Mouse (Mus musculus) hindbrain, postnatal 0 days (tissue): Measurements from ENCODE around the gene Gm35315. TPM values are rescaled to one million over a fixed set of nuclear protein-coding genes. Genes with fewer than 3 reads are reported as not detected.

Source experiments
- ATAC-seq: fragments of 200-750 bp; cut with Nextera tagmentation; 2 replicates; pipeline ENCODE4 v1.8.0; 2017; ENCODE audit warnings: mild to moderate bottlenecking, moderate TSS enrichment, moderate library complexity
- DNase-seq: peaks from one replicate; pipeline ENCODE4 v3.0.0-alpha.2; 2015; ENCODE audit warnings: low spot score
- H3K27ac ChIP-seq: fragments of 300-500 bp; sonication (generic); 2 replicates; pipeline ENCODE4 v1.5.1; 2014; ENCODE audit warnings: mild to moderate bottlenecking
- H3K27me3 ChIP-seq: fragments of 300-500 bp; sonication (generic); 2 replicates; pipeline ENCODE4 v1.6.1; 2014; ENCODE audit warnings: low read length, mixed read lengths; ENCODE audit not compliant: insufficient read depth
- H3K36me3 ChIP-seq: fragments of 300-500 bp; sonication (generic); 2 replicates; pipeline ENCODE4 v1.6.1; 2014; ENCODE audit warnings: low read length, mixed read lengths; ENCODE audit not compliant: insufficient read depth
- H3K4me1 ChIP-seq: fragments of 300-500 bp; sonication (generic); 2 replicates; pipeline ENCODE4 v1.6.1; 2014; ENCODE audit warnings: antibody characterized with exemption, low read length, mixed read lengths; ENCODE audit not compliant: insufficient read depth
- H3K4me2 ChIP-seq: fragments of 300-500 bp; sonication (generic); 2 replicates; pipeline ENCODE4 v1.6.1; 2014; ENCODE audit warnings: low read depth, mild to moderate bottlenecking, low read length, moderate library complexity, mixed read lengths
- H3K4me3 ChIP-seq: fragments of 300-500 bp; sonication (generic); 2 replicates; pipeline ENCODE4 v1.5.1; 2014; ENCODE audit warnings: low read length
- H3K9ac ChIP-seq: fragments of 300-500 bp; sonication (generic); replicated peaks from 2 replicates; pipeline ENCODE4 v1.6.1; 2014; ENCODE audit warnings: mild to moderate bottlenecking, low read length, moderate library complexity, mixed read lengths
- H3K9me3 ChIP-seq: fragments of 300-500 bp; sonication (generic); 2 replicates; pipeline ENCODE4 v1.6.1; 2016; ENCODE audit warnings: low read length, mixed read lengths
- CTCF ChIP-seq: IDR thresholded peaks from 2 replicates; pipeline ENCODE4 v1.5.1; 2016; ENCODE audit warnings: antibody characterized with exemption, control low read depth, low read depth
- WGBS: fragments of 180-500 bp; shearing (Covaris S2); extraction: QIAGEN DNeasy Blood & Tissue Kit; methylation state at CpG from one replicate; pipeline ENCODE4 v1.1.7; 2014; 5-methylcytosine and 5-hydroxymethylcytosine counted together
- polyA plus RNA-seq: library from polyadenylated mRNA; unstranded; fragments of >200 nt; fragmentation: Nextera tagmentation; extraction: Ambion mirVana; gene quantifications from 2 replicates; pipeline ENCODE4 v1.2.1, GENCODE M21; 2015
- total RNA-seq: library from RNA; depleted of rRNA; stranded (reverse); fragments of >200 nt; gene quantifications from 2 replicates; pipeline ENCODE4 v1.2.3, GENCODE M21; 2014

Gene Gm35315
- total and polyA plus RNA-seq, 2 experiments from 2014 or later = 0.33 to 0.37 TPM

DNA sequence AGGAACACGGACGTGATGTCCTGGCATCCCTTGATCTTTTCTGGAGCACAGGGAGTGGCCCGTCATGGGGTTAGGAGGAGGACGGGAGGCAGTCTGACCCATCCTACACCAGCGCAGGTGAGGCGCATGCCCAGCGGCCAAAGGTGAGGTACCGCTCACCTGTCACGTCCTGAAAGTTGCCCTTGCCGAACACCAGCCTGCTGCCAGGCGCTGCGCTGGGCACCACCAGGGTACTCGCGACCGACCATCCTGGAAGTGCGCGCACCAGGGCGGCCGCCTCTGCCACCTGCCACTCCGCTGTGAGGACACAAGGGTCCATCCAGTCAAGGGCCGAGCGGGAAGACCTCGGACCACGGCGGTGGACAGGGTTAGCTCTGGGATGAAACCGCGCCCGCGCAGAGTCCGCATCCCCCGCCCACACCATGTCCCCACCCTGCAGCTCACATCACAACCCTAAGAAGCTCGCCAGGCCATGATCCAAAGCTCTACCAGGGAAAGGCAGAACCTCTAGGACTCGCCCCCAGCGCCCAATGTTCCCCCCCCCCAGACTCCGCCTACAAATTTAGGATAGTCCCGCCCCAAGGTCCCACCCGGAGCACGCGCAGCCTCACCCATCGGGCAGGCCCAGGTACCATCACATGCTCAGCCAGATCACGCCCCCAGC is 12.8 kb upstream of the Gm35315 start:
- peaks cover 8% of the 10 kb centered on the region for H3K4me1 ChIP-seq
- whole genome bisulfite sequencing = 13% methylated on average over 41 of the region's 41 CpGs
- peak overlapping the region; percentile 86 for H3K9ac ChIP-seq
- ATAC-seq = peak; percentile 13
- H3K4me3 ChIP-seq = peak overlapping the region; percentile 76
- no peak for TF ChIP-seq CTCF
- DNase-seq = no peak
- H3K4me2 ChIP-seq = peak overlapping the region; percentile 79
- no peaks in the 10 kb centered on the region for H3K9me3 ChIP-seq
- peak overlapping the region; percentile 98 for H3K27ac ChIP-seq
- no peaks in the 10 kb centered on the region for H3K27me3 ChIP-seq
- peaks cover 32% of the 10 kb centered on the region for H3K36me3 ChIP-seq

DNA sequence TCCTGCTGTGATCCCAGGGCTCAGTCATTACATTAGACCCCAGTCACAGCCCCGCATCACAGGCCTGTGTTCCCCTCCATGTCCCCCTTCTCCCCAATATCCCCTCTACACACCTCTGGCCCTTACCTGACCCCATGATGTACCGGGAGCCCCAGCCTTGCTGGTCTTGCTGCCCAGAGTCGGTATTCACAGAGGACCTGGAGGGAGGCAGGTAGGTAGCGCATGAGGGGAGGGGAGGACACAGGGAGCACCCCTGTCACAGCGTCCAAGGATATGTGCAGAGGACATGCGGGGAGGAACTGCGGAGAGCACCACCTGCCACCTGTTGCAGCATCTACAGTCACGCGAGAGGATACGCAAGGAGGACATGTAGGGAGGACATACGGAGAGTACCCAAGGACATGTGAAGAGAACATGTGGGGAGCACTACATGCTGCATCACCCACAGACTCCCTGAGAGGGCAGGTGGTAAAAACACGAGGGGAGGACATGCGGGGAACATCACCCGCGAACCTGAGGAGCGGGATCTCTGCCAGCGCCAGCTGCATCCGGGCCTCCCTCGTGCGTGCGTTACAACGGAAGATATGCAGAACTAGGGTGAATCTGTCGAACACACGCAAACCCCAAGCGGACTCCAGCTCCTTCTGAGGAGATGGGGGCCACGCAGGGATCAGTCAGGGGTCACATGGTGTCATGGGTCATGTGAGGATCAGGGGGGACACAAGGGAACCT is 12.1 kb upstream of the Gm35315 start:
- 92% methylated on average over 26 of the region's 26 CpGs for WGBS
- H3K9ac ChIP-seq = no peak overlapping the region

DNA sequence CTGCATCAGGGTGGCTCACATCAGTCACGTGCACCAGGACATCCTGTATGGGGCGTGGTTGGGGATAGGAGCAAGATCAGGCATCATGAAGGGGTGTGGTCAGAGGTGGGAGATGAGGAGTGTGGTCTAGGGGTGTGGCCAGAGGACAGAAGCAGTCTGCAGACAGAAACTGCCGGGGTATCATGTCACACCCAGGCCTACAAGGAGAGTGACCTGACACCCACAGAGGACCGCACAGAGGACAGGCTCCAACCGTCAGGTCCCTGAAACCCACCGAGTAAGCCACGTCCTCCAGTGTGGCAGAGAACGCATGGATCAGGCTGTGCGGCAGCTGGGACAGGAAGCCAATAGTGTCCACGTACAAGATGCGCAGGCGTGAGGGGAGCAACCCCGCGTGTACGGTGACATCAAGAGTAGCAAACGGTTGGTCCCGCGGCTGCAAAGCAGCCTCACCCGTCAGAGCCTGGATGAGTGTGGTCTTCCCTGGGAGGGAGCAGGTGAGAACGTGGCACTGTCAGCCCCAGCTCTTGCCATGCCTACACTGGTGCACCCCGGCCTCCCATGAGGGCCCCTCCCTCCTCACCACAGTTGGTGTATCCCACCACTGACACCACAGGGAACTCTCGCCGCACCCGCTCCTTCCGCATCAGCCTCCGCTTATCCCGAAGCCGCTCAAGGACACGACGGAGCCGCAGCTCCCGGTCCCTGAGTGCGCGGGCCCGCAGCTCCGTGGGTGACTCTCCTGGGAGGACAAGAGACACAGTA is 10.6 kb upstream of the Gm35315 start:
- Histone ChIP-seq H3K4me1 (peaks cover 18% of the 10 kb centered on the region), H3K36me3 (peaks cover 32% of the 10 kb centered on the region), H3K27ac (no peak overlapping the region), H3K27me3 (no peaks in the 10 kb centered on the region), H3K4me3 (no peak overlapping the region), H3K4me2 (no peak overlapping the region), H3K9me3 (no peaks in the 10 kb centered on the region), H3K9ac (no peak overlapping the region)
- no peak for ATAC-seq
- no peak for TF ChIP-seq CTCF
- WGBS = 97% methylated on average over 36 of the region's 36 CpGs
- DNase-seq = no peak

More for the DNA sequence above, 12.1 kb upstream of the Gm35315 start:
- peaks cover 32% of the 10 kb centered on the region for H3K36me3 ChIP-seq
- no peak for ATAC-seq
- DNase-seq = no peak
- H3K27me3 ChIP-seq = no peaks in the 10 kb centered on the region
- H3K4me3 ChIP-seq = peak overlapping the region; percentile 76
- TF ChIP-seq CTCF = no peak
- H3K4me1 ChIP-seq = peaks cover 15% of the 10 kb centered on the region
- H3K9me3 ChIP-seq = no peaks in the 10 kb centered on the region
- no peak overlapping the region; the same call in 1 of the 2 replicates for H3K27ac ChIP-seq
- H3K4me2 ChIP-seq = peak overlapping the region; percentile 79

DNA sequence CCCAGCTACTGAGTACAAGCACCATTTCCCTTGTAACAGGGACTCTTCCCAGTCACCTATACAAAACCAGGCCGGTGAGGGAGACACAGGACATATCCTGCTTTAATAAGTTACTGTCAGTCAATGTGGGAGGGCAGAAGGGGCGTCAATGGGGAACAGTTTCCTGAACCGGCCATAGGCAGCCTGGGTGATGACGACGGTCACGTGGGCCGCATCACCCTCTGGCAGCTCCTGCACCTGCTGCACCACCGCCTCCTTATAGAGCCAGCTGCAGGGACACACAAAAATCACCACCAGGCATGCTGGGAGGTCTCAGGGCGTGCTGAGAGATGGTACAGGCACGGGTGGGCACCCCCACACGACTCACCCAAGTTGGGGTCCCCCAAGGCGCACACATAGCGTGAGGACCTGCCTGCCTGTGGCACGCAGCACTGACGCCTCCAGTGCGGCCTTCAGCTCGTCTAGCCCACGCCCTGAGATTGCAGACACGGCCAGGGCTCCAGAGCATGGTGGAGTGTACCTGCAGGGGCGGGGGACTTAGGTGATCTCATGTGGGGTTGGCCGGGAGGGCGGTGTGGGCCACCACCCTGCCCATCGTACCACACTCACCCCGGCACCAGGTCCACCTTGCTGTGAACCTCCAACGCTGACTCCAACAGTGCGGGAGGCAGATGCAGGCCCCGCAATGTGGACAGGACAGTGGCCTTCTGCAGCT is 9.8 kb upstream of the Gm35315 start:
- DNase-seq (no peak), ATAC-seq (no peak)
- H3K4me3 ChIP-seq = no peak overlapping the region
- H3K9ac ChIP-seq = no peak overlapping the region
- 96% methylated on average over 27 of the region's 27 CpGs for WGBS
- no peak for TF ChIP-seq CTCF
- H3K27me3 ChIP-seq = no peaks in the 10 kb centered on the region
- H3K27ac ChIP-seq = no peak overlapping the region
- H3K4me1 ChIP-seq = peaks cover 18% of the 10 kb centered on the region
- H3K9me3 ChIP-seq = no peaks in the 10 kb centered on the region
- H3K4me2 ChIP-seq = no peak overlapping the region
- H3K36me3 ChIP-seq = peaks cover 32% of the 10 kb centered on the region

- peaks cover 18% of the 10 kb centered on the region for H3K4me1 ChIP-seq
- ATAC-seq = no peak
- no peak overlapping the region for H3K9ac ChIP-seq
- peaks cover 32% of the 10 kb centered on the region for H3K36me3 ChIP-seq
- WGBS = 95% methylated on average over 19 of the region's 19 CpGs
- TF ChIP-seq CTCF = no peak
- H3K4me3 ChIP-seq = no peak overlapping the region
- no peak overlapping the region for H3K4me2 ChIP-seq
- H3K27ac ChIP-seq = no peak overlapping the region
- no peak for DNase-seq
- no peaks in the 10 kb centered on the region for H3K9me3 ChIP-seq
- H3K27me3 ChIP-seq = no peaks in the 10 kb centered on the region
These were observed 8.8 kb upstream of the Gm35315 start for GRCm38 (mm10) chr5:110102853-110103625.
